Comparison of ENCODE assay signal across 20 mouse cellular contexts in the genomic region with DNA sequence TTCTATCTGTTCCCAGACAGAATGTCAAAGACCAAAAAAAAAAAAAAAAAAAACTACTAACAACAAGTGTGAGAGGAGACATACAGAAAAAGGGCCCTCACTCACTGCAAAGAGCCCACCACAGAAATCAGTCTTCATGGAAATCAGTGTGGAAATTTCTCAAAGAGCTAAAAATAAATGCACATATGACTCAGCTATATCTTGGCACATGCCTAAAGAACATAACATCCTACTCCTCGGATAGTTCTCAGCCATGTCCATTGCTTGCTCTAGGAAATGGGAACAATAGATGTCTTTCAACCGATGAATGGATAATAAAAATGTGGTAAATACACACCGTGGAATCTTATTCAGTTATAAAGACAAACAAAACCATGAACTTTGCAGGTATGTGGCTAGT.
DNase-seq lines count a peak whose midpoint lies in the region; ATAC-seq and TF ChIP-seq lines count a peak whose summit lies in the region.
"Had no signal": no experiment of that assay in that cellular context is flagged by ENCODE, and none has a peak within 500 bp of the region (broad histone marks: within the 10 kb centered on the region; RNA-seq: fewer than 3 reads in every experiment).

No protein-coding gene starts in this region.

- no peaks in the 10 kb centered on the region for H3K9me3 ChIP-seq in intestine, embryonic 14.5 days (ENCODE audit: control insufficient read depth, low read length)
- H3K9me3 ChIP-seq in intestine, embryonic 15.5 days: no peaks in the 10 kb centered on the region
- no peaks in the 10 kb centered on the region for H3K9me3 ChIP-seq in ES-E14 (ENCODE audit: control insufficient read depth, insufficient read depth, low read depth, low read length)
- H3K9me3 ChIP-seq: embryonic facial prominence, embryonic 10.5 days; embryonic facial prominence, embryonic 12.5 days; forebrain, embryonic 13.5 days; forebrain, embryonic 15.5 days had no signal

- H3K36me3 ChIP-seq in intestine, embryonic 14.5 days (ENCODE audit: control insufficient read depth, insufficient read depth, low read length): no peaks in the 10 kb centered on the region
- H3K36me3 ChIP-seq in intestine, embryonic 15.5 days: no peaks in the 10 kb centered on the region
- no peaks in the 10 kb centered on the region for H3K36me3 ChIP-seq in ES-E14 (ENCODE audit: control insufficient read depth, insufficient read depth, low read length, poor library complexity, severe bottlenecking)
- H3K36me3 ChIP-seq: embryonic facial prominence, embryonic 10.5 days; embryonic facial prominence, embryonic 12.5 days; forebrain, embryonic 15.5 days had no signal

- in situ Hi-C loops in ES-E14 (cut with MboI; ENCODE audit: low sequenced_read_pairs in 2 of 2, unreplicated experiment in 2 of 2): no loop called here

- 73% methylated on average over 3 of the region's 3 CpGs for WGBS in intestine, embryonic 14.5 days
- 70% methylated on average over 3 of the region's 3 CpGs for WGBS in intestine, embryonic 15.5 days

- no peak for ATAC-seq in intestine, embryonic 14.5 days (replicated peaks; ENCODE audit: low FRiP score, low TSS enrichment, low read depth)
- ATAC-seq in intestine, embryonic 15.5 days: no peak
- ATAC-seq: forebrain, embryonic 13.5 days; forebrain, embryonic 15.5 days; forebrain, postnatal 0 days had no signal

- DNase-seq in intestine, embryonic 14.5 days (ENCODE audit: low spot score): peak; percentile 9
- DNase-seq in 3T3-L1 (ENCODE audit: low read depth, low spot score) (peak; percentile 66), ES-E14 (ENCODE audit: low read depth, low spot score) (no peak), NIH3T3 (ENCODE audit: low read depth) (peak; percentile 73)
- DNase-seq in gastrocnemius, postnatal 25 days: no peak
- no peak for DNase-seq in natural killer cell, adult 2 months (ENCODE audit: low spot score in 2 of 2)
- DNase-seq: adrenal gland, adult 2 months; adrenal gland, postnatal 10 days; adrenal gland, postnatal 25 days; cerebellum, adult 11-12 months; cerebellum, adult 2 months; cerebellum, adult 9-10 months; cerebellum, postnatal 10 days; cerebellum, postnatal 25 days; forebrain, postnatal 0 days had no signal

- H3K4me3 ChIP-seq in intestine, embryonic 14.5 days (ENCODE audit: low read depth, low read length): no peak overlapping the region
- H3K4me3 ChIP-seq in intestine, embryonic 15.5 days (replicated peaks): no peak overlapping the region
- no peak overlapping the region for H3K4me3 ChIP-seq in ES-E14 (ENCODE audit: insufficient read depth in 1 of 2, low read depth in 1 of 2, low read length in 2 of 2, poor library complexity in 1 of 2, severe bottlenecking in 1 of 2)
- H3K4me3 ChIP-seq: embryonic facial prominence, embryonic 10.5 days; embryonic facial prominence, embryonic 12.5 days; forebrain, embryonic 13.5 days; forebrain, embryonic 15.5 days had no signal

- H3K9ac ChIP-seq in intestine, embryonic 14.5 days (ENCODE audit: low read length): no peak overlapping the region
- H3K9ac ChIP-seq in intestine, embryonic 15.5 days: no peak overlapping the region
- H3K9ac ChIP-seq in ES-E14 (ENCODE audit: insufficient read depth, low read depth, low read length, poor library complexity, severe bottlenecking): no peak overlapping the region
- H3K9ac ChIP-seq: embryonic facial prominence, embryonic 12.5 days; forebrain, embryonic 13.5 days; forebrain, embryonic 15.5 days; forebrain, postnatal 0 days had no signal

- no peaks in the 10 kb centered on the region for H3K27me3 ChIP-seq in intestine, embryonic 14.5 days (replicated peaks; ENCODE audit: control insufficient read depth, insufficient read depth, low read length)
- H3K27me3 ChIP-seq in intestine, embryonic 15.5 days (replicated peaks): no peaks in the 10 kb centered on the region
- H3K27me3 ChIP-seq: embryonic facial prominence, embryonic 12.5 days; forebrain, embryonic 13.5 days; forebrain, embryonic 15.5 days had no signal

- H3K4me1 ChIP-seq in intestine, embryonic 14.5 days (replicated peaks; ENCODE audit: control insufficient read depth, insufficient read depth, low read length): no peaks in the 10 kb centered on the region; the same call in 1 of the 2 replicates
- H3K4me1 ChIP-seq in intestine, embryonic 15.5 days (replicated peaks): no peaks in the 10 kb centered on the region
- H3K4me1 ChIP-seq in ES-E14 (ENCODE audit: control insufficient read depth in 2 of 2, insufficient read depth in 2 of 2, low read length in 2 of 2, poor library complexity in 1 of 2): no peaks in the 10 kb centered on the region
- H3K4me1 ChIP-seq: embryonic facial prominence, embryonic 12.5 days; forebrain, embryonic 13.5 days had no signal

- H3K4me2 ChIP-seq in intestine, embryonic 14.5 days (ENCODE audit: low read length): no peak overlapping the region
- no peak overlapping the region for H3K4me2 ChIP-seq in intestine, embryonic 15.5 days (replicated peaks)
- H3K4me2 ChIP-seq: embryonic facial prominence, embryonic 12.5 days; forebrain, embryonic 13.5 days; forebrain, embryonic 15.5 days had no signal

- H3K27ac ChIP-seq in intestine, embryonic 14.5 days (ENCODE audit: low read depth): no peak overlapping the region
- H3K27ac ChIP-seq in intestine, embryonic 15.5 days: no peak overlapping the region
- H3K27ac ChIP-seq in ES-E14 (ENCODE audit: insufficient read depth, low read depth, low read length, poor library complexity, severe bottlenecking): no peak overlapping the region
- H3K27ac ChIP-seq: embryonic facial prominence, embryonic 10.5 days; embryonic facial prominence, embryonic 12.5 days; forebrain, embryonic 13.5 days; forebrain, embryonic 15.5 days had no signal

TF ChIP-seq in ES-E14, 5 proteins besides CTCF, POLR2A, EP300 and RAD21:
- no peak for TF ChIP-seq HCFC1 (IDR thresholded peaks at IDR 0.05; ENCODE audit: borderline replicate concordance, insufficient read depth, low read length)
- peak; percentile 71 for TF ChIP-seq ZNF384 (IDR thresholded peaks at IDR 0.05; ENCODE audit: low read depth, low read length)

Comparison
In these comparisons a context has a peak if more than half of its experiments do, and no peak if none do; other contexts are left out.
1. DNase-seq: peak in intestine, embryonic 14.5 days (single experiment), 3T3-L1 (single experiment) and NIH3T3 (single experiment); none in ES-E14 (single experiment), gastrocnemius, postnatal 25 days (single experiment) and natural killer cell, adult 2 months (0 of 2).